Mouse (Mus musculus): ENCODE data around the gene Zbed3.

The Zbed3 gene

GRCm38 (mm10) chr13:95323400-95323799, at the start of gene Zbed3:
Zbed3 (plus strand) TSS chr13:95323612.
- DNase-seq (ENCODE audit: low spot score in 2 of 2): no peak

GRCm38 (mm10) chr13:95278426-95279025, 44.9 kb upstream of the Zbed3 start:
- DNase-seq (ENCODE audit: low spot score in 2 of 2): no peak

GRCm38 (mm10) chr13:95281740-95282673, 41.4 kb upstream of the Zbed3 start:
- no peak for DNase-seq (ENCODE audit: low spot score in 2 of 2)

- peak; percentile 56 to 70 for DNase-seq (ENCODE audit: low spot score in 2 of 2)
These were observed 36.4 kb upstream of the Zbed3 start for GRCm38 (mm10) chr13:95286989-95287388.

- no peak for DNase-seq (ENCODE audit: low spot score in 2 of 2)
These were observed 35.4 kb upstream of the Zbed3 start for GRCm38 (mm10) chr13:95288027-95288426.

GRCm38 (mm10) chr13:95291983-95292382, 31.4 kb upstream of the Zbed3 start:
- no peak for DNase-seq (ENCODE audit: low spot score in 2 of 2)

- no peak for DNase-seq (ENCODE audit: low spot score in 2 of 2)
These were observed 23.5 kb upstream of the Zbed3 start for GRCm38 (mm10) chr13:95299956-95300355.

- no peak for DNase-seq (ENCODE audit: low spot score in 2 of 2)
These were observed 16.8 kb upstream of the Zbed3 start for GRCm38 (mm10) chr13:95306596-95306995.

- DNase-seq (ENCODE audit: low spot score in 2 of 2): no peak
These were observed 16.2 kb upstream of the Zbed3 start for GRCm38 (mm10) chr13:95307100-95307655.

- DNase-seq (ENCODE audit: low spot score in 2 of 2): no peak
These were observed 11.4 kb upstream of the Zbed3 start for GRCm38 (mm10) chr13:95312016-95312415.

- DNase-seq (ENCODE audit: low spot score in 2 of 2): no peak
These were observed 4.3 kb upstream of the Zbed3 start for GRCm38 (mm10) chr13:95319153-95319552.

- DNase-seq (ENCODE audit: low spot score in 2 of 2): no peak
These were observed 3.0 kb upstream of the Zbed3 start for GRCm38 (mm10) chr13:95320451-95320850.

GRCm38 (mm10) chr13:95323950-95324625, 676 bp downstream of the Zbed3 start:
- peak; percentile 30 to 72 for DNase-seq (ENCODE audit: low spot score in 2 of 2)

GRCm38 (mm10) chr13:95324626-95325079, 1.2 kb downstream of the Zbed3 start:
- DNase-seq (ENCODE audit: low spot score in 2 of 2): no peak

GRCm38 (mm10) chr13:95325080-95325906, 1.9 kb downstream of the Zbed3 start:
- peak; percentile 75 to 77 for DNase-seq (ENCODE audit: low spot score in 2 of 2)

- no peak for DNase-seq (ENCODE audit: low spot score in 2 of 2)
These were observed 2.6 kb downstream of the Zbed3 start for GRCm38 (mm10) chr13:95325907-95326550.

GRCm38 (mm10) chr13:95326611-95327344, 3.4 kb downstream of the Zbed3 start:
- no peak for DNase-seq (ENCODE audit: low spot score in 2 of 2)

- no peak for DNase-seq (ENCODE audit: low spot score in 2 of 2)
These were observed 3.9 kb downstream of the Zbed3 start for GRCm38 (mm10) chr13:95327345-95327741.

- DNase-seq (ENCODE audit: low spot score in 2 of 2): no peak
These were observed 5.4 kb downstream of the Zbed3 start for GRCm38 (mm10) chr13:95328767-95329166.

- DNase-seq (ENCODE audit: low spot score in 2 of 2): no peak
These were observed 7.1 kb downstream of the Zbed3 start for GRCm38 (mm10) chr13:95330507-95330906.
